Mouse (Mus musculus) WW6 (cell line): ENCODE data around the gene Cdyl2.
A peak's percentile ranks its signal among the peaks of the same experiment; 100 is the strongest.

Source experiments
- DNase-seq: peaks from one replicate; pipeline ENCODE4 v3.0.0-alpha.2; 2013; ENCODE audit warnings: low read depth, low spot score

The Cdyl2 gene

GRCm38 (mm10) chr8:116621158-116621961 lies 111.4 kb downstream of the Cdyl2 start:
- no peak for DNase-seq

- no peak for DNase-seq
Observed at GRCm38 (mm10) chr8:116619686-116620320, 113.0 kb downstream of the Cdyl2 start.

- no peak for DNase-seq
Observed at GRCm38 (mm10) chr8:116619221-116619620, 113.6 kb downstream of the Cdyl2 start.

- DNase-seq, result no peak
Observed at GRCm38 (mm10) chr8:116618797-116619196, 114.0 kb downstream of the Cdyl2 start.

GRCm38 (mm10) chr8:116617891-116618290 lies 114.9 kb downstream of the Cdyl2 start:
- no peak for DNase-seq

- DNase-seq, result no peak
Observed at GRCm38 (mm10) chr8:116616369-116616768, 116.4 kb downstream of the Cdyl2 start.

- no peak for DNase-seq
Observed at GRCm38 (mm10) chr8:116614901-116615300, 117.9 kb downstream of the Cdyl2 start.

- DNase-seq, result peak; percentile 22
Observed at GRCm38 (mm10) chr8:116606171-116606570, 126.6 kb downstream of the Cdyl2 start.

- DNase-seq, result no peak
Observed at GRCm38 (mm10) chr8:116602806-116603205, 130.0 kb downstream of the Cdyl2 start.

GRCm38 (mm10) chr8:116599728-116600127 lies 133.1 kb downstream of the Cdyl2 start:
- no peak for DNase-seq

GRCm38 (mm10) chr8:116591226-116591625 lies 141.6 kb downstream of the Cdyl2 start:
- no peak for DNase-seq

GRCm38 (mm10) chr8:116590546-116590945 lies 142.2 kb downstream of the Cdyl2 start:
- DNase-seq, result no peak

- no peak for DNase-seq
Observed at GRCm38 (mm10) chr8:116590106-116590505, 142.7 kb downstream of the Cdyl2 start.

- no peak for DNase-seq
Observed at GRCm38 (mm10) chr8:116587616-116588468, 144.9 kb downstream of the Cdyl2 start.

GRCm38 (mm10) chr8:116581318-116582019 lies 151.3 kb downstream of the Cdyl2 start:
- no peak for DNase-seq

GRCm38 (mm10) chr8:116576732-116577131 lies 156.1 kb downstream of the Cdyl2 start:
- DNase-seq, result no peak

- DNase-seq, result no peak
Observed at GRCm38 (mm10) chr8:116573085-116573484, 159.7 kb downstream of the Cdyl2 start.

GRCm38 (mm10) chr8:116552778-116553177 lies 180.0 kb downstream of the Cdyl2 start:
- DNase-seq, result no peak

GRCm38 (mm10) chr8:116552255-116552654 lies 180.5 kb downstream of the Cdyl2 start:
- no peak for DNase-seq

GRCm38 (mm10) chr8:116543366-116543765 lies 189.4 kb downstream of the Cdyl2 start:
- no peak for DNase-seq

- DNase-seq, result no peak
Observed at GRCm38 (mm10) chr8:116542842-116543241, 189.9 kb downstream of the Cdyl2 start.
